Mouse (Mus musculus): ENCODE results near the gene Art1. TPM values are rescaled to one million over a fixed set of nuclear protein-coding genes. Genes with fewer than 3 reads are reported as not detected.

Gene Art1
- polyA plus RNA-seq, 1 experiment = 44.4 TPM

- H3K79me2 ChIP-seq (ENCODE audit: control insufficient read depth, insufficient read depth) = no peaks in the 10 kb centered on the region
- H3ac ChIP-seq (ENCODE audit: control insufficient read depth, insufficient read length) = no peak overlapping the region
- TF ChIP-seq E2F4 (IDR thresholded peaks at IDR 0.05; ENCODE audit: insufficient read depth) (no peak), USF1 (IDR thresholded peaks at IDR 0.05; ENCODE audit: low read depth) (no peak), POLR2AphosphoS2 (IDR thresholded peaks at IDR 0.05; ENCODE audit: insufficient read length, low read depth) (no peak), SRF (IDR thresholded peaks at IDR 0.05; ENCODE audit: control insufficient read depth, insufficient read length, low read depth) (no peak)
- no peaks in the 10 kb centered on the region for H3K36me3 ChIP-seq (ENCODE audit: control insufficient read depth, insufficient read depth)
- H3K27me3 ChIP-seq (ENCODE audit: control insufficient read depth, insufficient read depth, insufficient read length) = peaks cover 15% of the 10 kb centered on the region
- H3K4me3 ChIP-seq = peak overlapping the region; percentile 23
- H3K4me2 ChIP-seq (ENCODE audit: low read depth) = peak overlapping the region; percentile 68
Observed at GRCm38 (mm10) chr7:102103555-102103954, 2.0 kb downstream of the Art1 start.

- Histone ChIP-seq H3K36me3 (ENCODE audit: control insufficient read depth, insufficient read depth) (no peaks in the 10 kb centered on the region), H3K4me2 (ENCODE audit: low read depth) (peak overlapping the region; percentile 68), H3K4me3 (no peak overlapping the region), H3K79me2 (ENCODE audit: control insufficient read depth, insufficient read depth) (no peaks in the 10 kb centered on the region), H3K27me3 (ENCODE audit: control insufficient read depth, insufficient read depth, insufficient read length) (peaks cover 15% of the 10 kb centered on the region), H3ac (ENCODE audit: control insufficient read depth, insufficient read length) (no peak overlapping the region)
- TF ChIP-seq E2F4 (IDR thresholded peaks at IDR 0.05; ENCODE audit: insufficient read depth) = no peak
- TF ChIP-seq CEBPB (IDR thresholded peaks at IDR 0.05; ENCODE audit: insufficient read depth, poor library complexity, severe bottlenecking) = no peak
- no peak for TF ChIP-seq REST (IDR thresholded peaks at IDR 0.05; ENCODE audit: insufficient read depth, insufficient read length)
- TF ChIP-seq MAX (IDR thresholded peaks at IDR 0.05; ENCODE audit: low read depth) = no peak
- no peak for TF ChIP-seq SRF (IDR thresholded peaks at IDR 0.05; ENCODE audit: control insufficient read depth, insufficient read length, low read depth)
- TF ChIP-seq MYOD1 (IDR thresholded peaks at IDR 0.05; ENCODE audit: control insufficient read depth in 1 of 3, insufficient read length in 2 of 3, low read depth in 2 of 3) = no peak
- no peak for TF ChIP-seq TCF3 (IDR thresholded peaks at IDR 0.05; ENCODE audit: insufficient read length, low read depth)
- TF ChIP-seq USF1 (IDR thresholded peaks at IDR 0.05; ENCODE audit: low read depth) = no peak
- TF ChIP-seq POLR2AphosphoS2 (IDR thresholded peaks at IDR 0.05; ENCODE audit: insufficient read length, low read depth) = no peak
- TF ChIP-seq POLR2A (IDR thresholded peaks at IDR 0.05; ENCODE audit: insufficient read length, low read depth) = no peak
- TF ChIP-seq TCF12 (IDR thresholded peaks at IDR 0.05; ENCODE audit: insufficient read depth, poor library complexity, severe bottlenecking) = no peak
- TF ChIP-seq MYOG (IDR thresholded peaks at IDR 0.05; ENCODE audit: control insufficient read depth in 1 of 3, insufficient read depth in 1 of 3, insufficient read length in 2 of 3, low read depth in 2 of 3) = no peak
Observed at GRCm38 (mm10) chr7:102104126-102104525, 2.6 kb downstream of the Art1 start.

- Histone ChIP-seq H3ac (ENCODE audit: control insufficient read depth, insufficient read length) (no peak overlapping the region), H3K36me3 (ENCODE audit: control insufficient read depth, insufficient read depth) (no peaks in the 10 kb centered on the region), H3K79me2 (ENCODE audit: control insufficient read depth, insufficient read depth) (no peaks in the 10 kb centered on the region), H3K4me2 (ENCODE audit: low read depth) (no peak overlapping the region), H3K4me3 (no peak overlapping the region), H3K27me3 (ENCODE audit: control insufficient read depth, insufficient read depth, insufficient read length) (peaks cover 15% of the 10 kb centered on the region)
- TF ChIP-seq REST (IDR thresholded peaks at IDR 0.05; ENCODE audit: insufficient read depth, insufficient read length) = no peak
Observed at GRCm38 (mm10) chr7:102106700-102107141, 5.2 kb downstream of the Art1 start.

- Histone ChIP-seq H3ac (ENCODE audit: control insufficient read depth, insufficient read length) (no peak overlapping the region), H3K36me3 (ENCODE audit: control insufficient read depth, insufficient read depth) (no peaks in the 10 kb centered on the region), H3K27me3 (ENCODE audit: control insufficient read depth, insufficient read depth, insufficient read length) (peaks cover 20% of the 10 kb centered on the region), H3K79me2 (ENCODE audit: control insufficient read depth, insufficient read depth) (no peaks in the 10 kb centered on the region), H3K4me2 (ENCODE audit: low read depth) (no peak overlapping the region), H3K4me3 (no peak overlapping the region)
- TF ChIP-seq POLR2AphosphoS2 (IDR thresholded peaks at IDR 0.05; ENCODE audit: insufficient read length, low read depth) (peak; percentile 12), POLR2A (IDR thresholded peaks at IDR 0.05; ENCODE audit: insufficient read length, low read depth) (no peak)
Observed at GRCm38 (mm10) chr7:102108206-102108605, 6.7 kb downstream of the Art1 start.

- peaks cover 19% of the 10 kb centered on the region for H3K27me3 ChIP-seq (ENCODE audit: control insufficient read depth, insufficient read depth, insufficient read length)
- no peaks in the 10 kb centered on the region for H3K79me2 ChIP-seq (ENCODE audit: control insufficient read depth, insufficient read depth)
- no peak for TF ChIP-seq POLR2A (IDR thresholded peaks at IDR 0.05; ENCODE audit: insufficient read length, low read depth)
- no peak for TF ChIP-seq USF1 (IDR thresholded peaks at IDR 0.05; ENCODE audit: low read depth)
- no peak for TF ChIP-seq REST (IDR thresholded peaks at IDR 0.05; ENCODE audit: insufficient read depth, insufficient read length)
- no peak for TF ChIP-seq SRF (IDR thresholded peaks at IDR 0.05; ENCODE audit: control insufficient read depth, insufficient read length, low read depth)
- TF ChIP-seq MAX (IDR thresholded peaks at IDR 0.05; ENCODE audit: low read depth) = no peak
- TF ChIP-seq E2F4 (IDR thresholded peaks at IDR 0.05; ENCODE audit: insufficient read depth) = no peak
- TF ChIP-seq MYOD1 (IDR thresholded peaks at IDR 0.05; ENCODE audit: control insufficient read depth in 1 of 3, insufficient read length in 2 of 3, low read depth in 2 of 3) = no peak
- TF ChIP-seq CEBPB (IDR thresholded peaks at IDR 0.05; ENCODE audit: insufficient read depth, poor library complexity, severe bottlenecking) = no peak
- TF ChIP-seq TCF12 (IDR thresholded peaks at IDR 0.05; ENCODE audit: insufficient read depth, poor library complexity, severe bottlenecking) = no peak
- no peak for TF ChIP-seq POLR2AphosphoS2 (IDR thresholded peaks at IDR 0.05; ENCODE audit: insufficient read length, low read depth)
- TF ChIP-seq TCF3 (IDR thresholded peaks at IDR 0.05; ENCODE audit: insufficient read length, low read depth) = no peak
- TF ChIP-seq MYOG (IDR thresholded peaks at IDR 0.05; ENCODE audit: control insufficient read depth in 1 of 3, insufficient read depth in 1 of 3, insufficient read length in 2 of 3, low read depth in 2 of 3) = no peak
- H3K36me3 ChIP-seq (ENCODE audit: control insufficient read depth, insufficient read depth) = no peaks in the 10 kb centered on the region
- no peak within 1 kb of the TSS for H3K4me2 ChIP-seq (ENCODE audit: low read depth)
- H3ac ChIP-seq (ENCODE audit: control insufficient read depth, insufficient read length) = no peak within 1 kb of the TSS
- H3K4me3 ChIP-seq = no peak within 1 kb of the TSS
Observed at GRCm38 (mm10) chr7:102109171-102109570, 7.6 kb downstream of the Art1 start, which contains the start of gene Art5. Gene Art5, minus strand, starts transcription at chr7:102109489.
